Mouse (Mus musculus): ENCODE measurements around the gene Kat2b.

DNA sequence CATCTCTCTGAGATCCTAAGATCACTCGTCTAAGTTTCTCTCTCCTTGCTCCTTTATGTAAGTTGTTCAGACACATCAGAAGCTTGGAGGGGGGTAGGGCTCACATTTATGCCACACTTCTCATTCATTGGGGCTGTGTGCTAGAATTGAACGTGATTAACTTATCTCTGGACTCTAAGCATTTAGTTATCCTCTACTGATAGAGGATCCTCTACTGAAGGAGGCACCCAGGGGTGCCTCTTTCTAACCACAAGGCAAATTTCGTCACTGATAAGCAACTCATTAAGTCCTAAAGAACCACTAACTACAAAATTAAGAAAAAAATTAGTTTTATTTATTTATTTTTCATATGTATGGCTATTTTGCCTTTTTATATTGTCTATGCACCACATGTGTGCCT lies 55.5 kb downstream of the Kat2b start:
- TF ChIP-seq CHD2 (IDR thresholded peaks at IDR 0.05; ENCODE audit: low read length) = no peak; the same call in 1 of the 2 replicates
- no peak for TF ChIP-seq CTCF (IDR thresholded peaks at IDR 0.05 in 2 of 3, conservative IDR thresholded peaks at IDR 0.05 in 1 of 3; ENCODE audit: control insufficient read depth in 1 of 3, insufficient read depth in 1 of 3, low read depth in 2 of 3, low read length in 3 of 3, poor library complexity in 1 of 3, severe bottlenecking in 1 of 3)
- TF ChIP-seq EP300 (IDR thresholded peaks at IDR 0.05; ENCODE audit: low read depth in 1 of 2, low read length in 2 of 2) = peak; percentile 66 to 72
- peak; percentile 70 for TF ChIP-seq TCF12 (IDR thresholded peaks at IDR 0.05; ENCODE audit: low read depth, low read length)
- TF ChIP-seq RCOR1 (IDR thresholded peaks at IDR 0.05; ENCODE audit: low read depth, low read length) = peak; percentile 73
- TF ChIP-seq TAL1 (IDR thresholded peaks at IDR 0.05; ENCODE audit: low read length) = no peak

Measured in MEL (cell line).